Mouse (Mus musculus): Measurements from ENCODE around the gene Plekhg1. TPM values are rescaled to one million over a fixed set of nuclear protein-coding genes. Genes with fewer than 3 reads are reported as not detected.

Gene Plekhg1
- total and polyA plus RNA-seq, 2 experiments from 2014 or later = 4.1 to 14.3 TPM

DNA sequence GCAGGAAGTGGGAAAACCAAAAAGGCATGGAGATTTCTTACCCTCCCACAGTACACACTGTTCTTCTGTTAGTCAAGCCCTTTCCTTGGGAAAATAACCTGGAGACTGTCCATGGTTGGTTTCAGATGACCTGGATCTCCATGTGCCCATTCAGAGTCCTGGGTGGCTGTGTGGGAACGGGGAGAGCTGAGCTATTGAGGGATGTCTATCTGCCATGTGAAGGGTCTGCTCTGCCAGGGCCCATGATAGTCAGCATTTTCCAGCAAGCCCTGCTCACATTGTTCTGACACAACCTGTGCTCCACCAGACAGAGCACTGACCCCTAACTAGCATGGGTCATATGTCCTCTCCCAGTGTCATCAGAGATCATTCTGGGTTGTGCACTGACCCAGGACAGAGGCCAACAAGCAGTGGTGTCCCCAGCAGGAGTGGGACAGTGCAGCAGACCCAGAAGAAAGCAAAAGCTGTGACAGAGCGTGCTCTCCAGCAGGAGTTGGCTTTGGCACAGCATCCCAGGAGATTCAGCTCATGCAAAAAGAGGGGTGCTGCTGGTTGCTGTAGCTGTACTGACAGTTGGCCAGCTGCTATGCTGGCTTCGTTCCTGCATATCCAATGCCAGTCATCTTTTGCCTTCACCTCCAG, 24.7 kb upstream of the Plekhg1 start:
- Histone ChIP-seq H3K27me3 (ENCODE audit: control insufficient read depth, insufficient read depth, low read length) (no peaks in the 10 kb centered on the region), H3K4me2 (ENCODE audit: low read depth, low read length) (no peak overlapping the region), H3K36me3 (replicated peaks; ENCODE audit: control insufficient read depth, insufficient read depth, low read length) (no peaks in the 10 kb centered on the region), H3K4me3 (ENCODE audit: low read depth, low read length) (no peak overlapping the region), H3K27ac (ENCODE audit: low read depth) (no peak overlapping the region), H3K4me1 (ENCODE audit: control insufficient read depth, insufficient read depth) (peaks cover 19% of the 10 kb centered on the region), H3K9me3 (replicated peaks; ENCODE audit: control insufficient read depth, low read length) (0 out of 2 replicates have a peak, but pooled peaks cover 8% of the 10 kb centered on the region), H3K9ac (replicated peaks; ENCODE audit: low read depth, low read length) (no peak overlapping the region)
- TF ChIP-seq CTCF (IDR thresholded peaks at IDR 0.05; ENCODE audit: low read depth) (no peak), EP300 (IDR thresholded peaks at IDR 0.05; ENCODE audit: low read depth) (no peak)
- ATAC-seq (ENCODE audit: insufficient read depth, low read depth) (no peak), DNase-seq (ENCODE audit: low spot score) (no peak)
- WGBS = 72% methylated on average over 3 of the region's 3 CpGs

DNA sequence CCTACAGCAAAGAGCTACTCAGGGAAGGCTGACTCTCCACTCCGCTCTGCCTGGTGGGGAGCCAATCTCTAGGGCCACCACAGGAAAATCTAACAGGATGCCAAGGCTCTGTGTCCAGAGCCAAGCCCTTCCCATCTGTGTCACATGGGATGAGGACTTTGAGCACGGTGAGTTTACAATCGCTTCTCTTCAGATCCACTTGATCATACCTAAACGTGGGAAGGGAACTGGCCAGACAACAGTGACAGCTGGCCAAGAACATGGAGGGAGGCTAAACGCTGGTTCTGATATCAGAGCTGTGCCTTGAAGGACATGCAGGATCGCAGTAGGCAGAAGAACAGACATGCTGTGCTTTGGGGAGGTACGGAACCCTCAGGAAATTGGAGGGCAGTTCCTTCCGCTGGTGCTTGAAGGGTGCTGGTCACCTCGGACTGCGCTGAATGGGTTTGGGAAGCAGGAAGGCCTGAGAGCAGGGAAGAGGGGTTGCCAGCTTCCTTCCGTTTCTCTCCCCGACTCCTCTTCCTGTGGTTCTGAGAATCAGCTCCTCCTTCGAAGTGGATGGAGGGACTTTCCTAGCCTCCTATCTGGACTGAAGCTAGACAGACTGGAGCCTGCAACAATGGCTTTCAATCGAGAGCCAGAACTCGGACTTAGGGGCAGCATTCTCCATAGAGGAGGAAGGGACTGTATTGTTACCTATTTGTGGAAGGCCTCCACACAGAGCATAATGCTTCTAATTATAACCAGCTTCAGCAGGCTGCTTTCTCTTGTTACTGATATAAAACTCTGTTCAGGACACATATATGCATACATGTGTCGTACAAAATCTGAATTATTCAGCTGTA, 21.9 kb upstream of the Plekhg1 start:
- Histone ChIP-seq H3K9ac (replicated peaks; ENCODE audit: low read depth, low read length) (peak overlapping the region; percentile 34; the same call in 1 of the 2 replicates), H3K36me3 (replicated peaks; ENCODE audit: control insufficient read depth, insufficient read depth, low read length) (no peaks in the 10 kb centered on the region), H3K27ac (ENCODE audit: low read depth) (peak overlapping the region; percentile 94), H3K4me2 (ENCODE audit: low read depth, low read length) (peak overlapping the region; percentile 57), H3K4me1 (ENCODE audit: control insufficient read depth, insufficient read depth) (peaks cover 19% of the 10 kb centered on the region), H3K4me3 (ENCODE audit: low read depth, low read length) (peak overlapping the region; percentile 31), H3K27me3 (ENCODE audit: control insufficient read depth, insufficient read depth, low read length) (no peaks in the 10 kb centered on the region), H3K9me3 (replicated peaks; ENCODE audit: control insufficient read depth, low read length) (0 out of 2 replicates have a peak, but pooled peaks cover 4% of the 10 kb centered on the region)
- WGBS = 25% methylated on average over 16 of the region's 16 CpGs
- peak; percentile 76 for DNase-seq (ENCODE audit: low spot score)
- TF ChIP-seq EP300 (IDR thresholded peaks at IDR 0.05; ENCODE audit: low read depth) = no peak
- TF ChIP-seq CTCF (IDR thresholded peaks at IDR 0.05; ENCODE audit: low read depth) = no peak
- ATAC-seq (ENCODE audit: insufficient read depth, low read depth) = peak; percentile 92

DNA sequence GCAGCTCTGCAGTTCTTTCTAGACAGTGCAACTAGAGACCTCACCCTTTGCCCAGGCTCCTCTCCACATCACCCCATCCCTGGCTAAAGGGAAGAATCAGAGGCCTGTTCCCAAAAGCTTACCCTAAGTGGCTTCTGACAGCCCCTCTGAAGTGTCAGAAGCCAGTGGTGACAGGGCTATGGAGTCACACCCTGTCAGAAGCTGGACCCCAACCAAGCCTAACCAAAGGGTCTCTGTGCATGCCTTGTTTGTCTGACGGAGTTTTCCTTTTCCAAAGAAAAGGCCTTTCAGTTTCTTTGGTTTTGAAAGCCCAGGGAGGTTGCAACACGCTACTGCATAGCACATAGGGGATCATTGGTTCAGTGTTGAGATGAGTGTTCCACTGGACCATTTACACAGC, 19.9 kb upstream of the Plekhg1 start:
- ATAC-seq (ENCODE audit: insufficient read depth, low read depth) = no peak

DNA sequence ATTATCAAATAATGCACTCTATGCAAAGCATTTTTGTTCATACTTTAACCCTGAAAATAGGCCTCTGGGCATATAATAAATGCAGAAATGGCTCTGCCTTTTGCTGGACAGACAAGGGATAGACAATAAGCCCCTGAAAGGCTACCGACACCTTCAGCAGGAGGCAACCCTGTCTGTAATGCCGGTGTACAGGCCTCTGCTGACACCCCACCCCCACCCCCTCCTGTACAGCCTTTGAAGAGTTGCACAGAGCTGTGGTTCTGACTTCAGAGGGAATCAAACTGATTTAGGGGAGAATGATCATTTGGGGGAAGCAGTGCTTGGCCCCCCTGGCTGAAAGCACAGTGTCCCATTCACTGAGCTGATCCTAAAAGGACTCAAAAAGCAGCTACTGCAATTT, 17.8 kb upstream of the Plekhg1 start:
- H3K9ac ChIP-seq (replicated peaks; ENCODE audit: low read depth, low read length) = no peak overlapping the region
- H3K4me2 ChIP-seq (ENCODE audit: low read depth, low read length) = no peak overlapping the region
- no peak overlapping the region for H3K27ac ChIP-seq (ENCODE audit: low read depth)
- no peak overlapping the region for H3K4me3 ChIP-seq (ENCODE audit: low read depth, low read length)
- peaks cover 19% of the 10 kb centered on the region for H3K4me1 ChIP-seq (ENCODE audit: control insufficient read depth, insufficient read depth)
- H3K36me3 ChIP-seq (replicated peaks; ENCODE audit: control insufficient read depth, insufficient read depth, low read length) = no peaks in the 10 kb centered on the region
- no peak for TF ChIP-seq CTCF (IDR thresholded peaks at IDR 0.05; ENCODE audit: low read depth)
- TF ChIP-seq EP300 (IDR thresholded peaks at IDR 0.05; ENCODE audit: low read depth) = no peak
- no peak for ATAC-seq (ENCODE audit: insufficient read depth, low read depth)
- 53% methylated on average over 2 of the region's 2 CpGs for WGBS
- H3K9me3 ChIP-seq (replicated peaks; ENCODE audit: control insufficient read depth, low read length) = no peaks in the 10 kb centered on the region
- H3K27me3 ChIP-seq (ENCODE audit: control insufficient read depth, insufficient read depth, low read length) = no peaks in the 10 kb centered on the region
- no peak for DNase-seq (ENCODE audit: low spot score)

More for the DNA sequence above, 19.9 kb upstream of the Plekhg1 start:
- no peak overlapping the region for H3K9ac ChIP-seq (replicated peaks; ENCODE audit: low read depth, low read length)
- no peaks in the 10 kb centered on the region for H3K9me3 ChIP-seq (replicated peaks; ENCODE audit: control insufficient read depth, low read length)
- H3K27me3 ChIP-seq (ENCODE audit: control insufficient read depth, insufficient read depth, low read length) = no peaks in the 10 kb centered on the region
- no peaks in the 10 kb centered on the region for H3K36me3 ChIP-seq (replicated peaks; ENCODE audit: control insufficient read depth, insufficient read depth, low read length)
- 57% methylated on average over 2 of the region's 2 CpGs for WGBS
- H3K4me3 ChIP-seq (ENCODE audit: low read depth, low read length) = no peak overlapping the region
- DNase-seq (ENCODE audit: low spot score) = no peak
- peaks cover 19% of the 10 kb centered on the region for H3K4me1 ChIP-seq (ENCODE audit: control insufficient read depth, insufficient read depth)
- TF ChIP-seq EP300 (IDR thresholded peaks at IDR 0.05; ENCODE audit: low read depth) (no peak), CTCF (IDR thresholded peaks at IDR 0.05; ENCODE audit: low read depth) (no peak)
- no peak overlapping the region for H3K4me2 ChIP-seq (ENCODE audit: low read depth, low read length)
- H3K27ac ChIP-seq (ENCODE audit: low read depth) = no peak overlapping the region

DNA sequence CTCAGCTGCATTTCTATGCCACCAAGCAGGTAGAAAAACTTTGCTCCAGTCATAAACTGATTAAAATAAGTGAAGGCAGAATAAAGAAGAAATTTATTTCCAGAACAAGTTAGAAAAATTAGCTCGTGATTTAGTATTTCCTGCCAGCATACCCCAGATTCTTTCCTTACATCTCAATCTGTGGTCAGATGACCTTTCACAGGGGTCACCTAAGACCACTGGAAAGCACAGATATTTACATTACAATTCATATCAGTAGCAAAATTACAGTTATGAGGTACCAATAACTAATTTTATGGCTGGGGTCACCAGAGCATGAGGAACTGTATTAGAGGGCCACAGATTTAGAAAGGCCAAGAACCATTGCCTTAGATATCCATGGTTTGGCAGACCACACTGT, 15.5 kb upstream of the Plekhg1 start:
- no peaks in the 10 kb centered on the region for H3K4me1 ChIP-seq (ENCODE audit: control insufficient read depth, insufficient read depth)
- ATAC-seq (ENCODE audit: insufficient read depth, low read depth) (no peak), DNase-seq (ENCODE audit: low spot score) (no peak)
- no peak overlapping the region for H3K27ac ChIP-seq (ENCODE audit: low read depth)
- no peak overlapping the region for H3K4me2 ChIP-seq (ENCODE audit: low read depth, low read length)
- no peak overlapping the region for H3K4me3 ChIP-seq (ENCODE audit: low read depth, low read length)
- H3K36me3 ChIP-seq (replicated peaks; ENCODE audit: control insufficient read depth, insufficient read depth, low read length) = no peaks in the 10 kb centered on the region
- no peaks in the 10 kb centered on the region for H3K27me3 ChIP-seq (ENCODE audit: control insufficient read depth, insufficient read depth, low read length)
- 55% methylated on average over 1 of the region's 1 CpGs for WGBS
- no peak overlapping the region for H3K9ac ChIP-seq (replicated peaks; ENCODE audit: low read depth, low read length)
- no peak for TF ChIP-seq CTCF (IDR thresholded peaks at IDR 0.05; ENCODE audit: low read depth)
- no peak for TF ChIP-seq EP300 (IDR thresholded peaks at IDR 0.05; ENCODE audit: low read depth)
- H3K9me3 ChIP-seq (replicated peaks; ENCODE audit: control insufficient read depth, low read length) = no peaks in the 10 kb centered on the region
